Mouse (Mus musculus) megakaryocyte, embryonic 14.5 days (primary cell): ENCODE data around the gene Eif3k. TPM values are rescaled to one million over a fixed set of nuclear protein-coding genes. Genes with fewer than 3 reads are reported as not detected.

Experiments used
- H3K27me3 ChIP-seq: replicated peaks from 2 replicates; pipeline ENCODE3; 2012; ENCODE audit warnings: inconsistent platforms
- H3K36me3 ChIP-seq: replicated peaks from 2 replicates; pipeline ENCODE3; 2012; ENCODE audit warnings: low read length, inconsistent platforms, mixed read lengths
- H3K4me1 ChIP-seq: 2 replicates; pipeline ENCODE4 v1.6.1; 2012; ENCODE audit warnings: inconsistent platforms
- H3K4me3 ChIP-seq: replicated peaks from 2 replicates; pipeline ENCODE3; 2012; ENCODE audit warnings: moderate library complexity, mild to moderate bottlenecking, inconsistent platforms
- H3K9me3 ChIP-seq: 2 replicates; pipeline ENCODE4 v1.6.1; 2012; ENCODE audit warnings: inconsistent platforms
- FLI1 ChIP-seq: IDR thresholded peaks from 2 replicates; pipeline ENCODE4 v1.6.1; 2012; ENCODE audit warnings: low read length, inconsistent platforms, mixed read lengths
- GATA1 ChIP-seq: IDR thresholded peaks from 3 replicates; pipeline ENCODE4 v1.6.1; 2012; ENCODE audit warnings: mixed read lengths, low read length, inconsistent platforms, borderline replicate concordance
- polyA plus RNA-seq: library from polyadenylated mRNA; stranded (reverse); fragments of >175 nt; gene quantifications from 2 replicates; pipeline ENCODE4 v1.2.3, GENCODE M21; 2012; ENCODE audit warnings: low replicate concordance; ENCODE audit not compliant: insufficient read depth

Eif3k gene
- polyA plus RNA-seq = 143 and 185 TPM in 2 replicates

DNA sequence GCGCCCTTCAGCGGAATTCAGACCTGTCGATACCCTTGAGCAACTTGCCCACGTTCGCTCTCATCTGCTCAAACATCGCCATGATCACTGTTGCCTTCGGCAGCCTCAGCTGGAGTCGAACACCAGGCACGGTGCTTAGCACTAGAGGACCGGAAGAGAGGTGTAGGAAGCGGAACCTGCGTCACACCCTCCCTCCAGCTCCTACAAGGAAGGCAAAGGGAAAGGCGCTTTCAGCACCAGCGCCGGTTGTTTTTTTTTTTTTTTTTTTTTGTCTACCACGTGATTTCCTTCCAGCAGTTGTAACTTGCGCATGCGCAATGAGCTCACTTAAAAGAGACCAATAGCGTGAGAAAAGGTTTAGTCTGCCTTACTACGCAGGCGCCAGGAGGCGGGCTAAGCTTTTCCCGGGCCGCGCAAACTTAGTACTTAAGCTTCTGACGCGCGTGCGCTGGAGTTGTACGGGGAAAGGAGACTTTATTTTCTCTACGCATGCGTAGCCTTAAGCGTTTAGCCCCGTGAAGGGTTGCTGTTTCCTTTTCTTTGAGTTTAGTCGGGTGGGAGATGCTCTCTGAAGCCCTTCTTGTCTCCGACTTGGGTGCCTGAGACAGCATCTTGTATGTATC lies at the start of gene Eif3k, which contains the start of gene Map4k1:
TSS of gene Eif3k (minus strand) at position 214 of the 623 bp plus-strand sequence.
TSS of gene Map4k1 (plus strand) at position 400 of the 623 bp plus-strand sequence.
- H3K4me3 ChIP-seq = peak within 1 kb of the TSS; percentile 99
- H3K36me3 ChIP-seq = peaks cover 49% of the 10 kb centered on the region
- H3K27me3 ChIP-seq = no peaks in the 10 kb centered on the region
- H3K9me3 ChIP-seq = no peaks in the 10 kb centered on the region
- H3K4me1 ChIP-seq = peaks cover 60% of the 10 kb centered on the region
- TF ChIP-seq FLI1 (peak; percentile 53; the same call in 1 of the 2 replicates), GATA1 (no peak)

DNA sequence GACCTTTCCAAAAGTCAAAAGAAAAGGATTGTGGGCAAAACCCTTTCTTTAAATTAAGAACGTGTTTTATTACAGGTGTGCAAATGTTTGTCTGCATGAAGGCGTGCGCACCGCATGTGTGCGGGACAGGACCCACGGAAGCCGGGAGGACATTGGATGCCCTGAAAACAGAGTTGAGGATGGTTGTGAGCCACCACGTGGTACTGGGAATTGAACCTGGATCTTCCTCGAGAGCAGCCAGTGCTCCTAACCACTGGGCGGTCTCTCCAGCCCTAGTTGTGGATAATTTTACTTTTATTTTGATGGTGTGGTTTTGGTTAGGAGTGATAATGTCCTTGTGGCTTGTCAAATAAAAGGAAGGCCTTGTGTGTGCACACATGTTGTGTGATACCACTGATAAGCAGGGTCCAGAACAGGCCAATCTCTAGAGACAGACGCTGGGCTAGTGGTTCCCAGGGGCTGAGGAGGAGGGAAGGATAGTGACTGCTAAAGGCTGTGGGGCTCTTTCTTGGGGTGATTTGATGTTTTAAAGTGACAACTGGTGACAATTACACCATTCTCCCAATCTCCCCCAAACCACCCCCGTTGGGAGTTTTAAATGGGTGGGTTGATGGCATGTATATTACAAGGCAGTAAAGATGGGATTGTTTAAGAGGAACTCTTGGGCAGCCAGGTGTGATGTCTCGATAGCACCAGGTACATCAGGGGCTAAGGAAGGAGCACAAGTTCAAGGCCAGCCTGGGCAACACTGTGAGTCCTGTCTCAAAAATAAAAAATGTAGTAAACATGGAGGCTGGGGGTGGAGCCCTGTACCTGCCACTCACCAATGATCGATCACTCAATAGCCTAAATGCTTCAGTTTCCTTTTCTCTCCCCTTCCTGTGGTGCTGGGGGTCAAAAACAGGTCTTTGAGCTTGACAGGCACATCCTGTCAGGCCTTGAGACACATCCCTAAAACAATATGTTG lies 48.3 kb upstream of the Eif3k start:
- no peak for TF ChIP-seq FLI1
- TF ChIP-seq GATA1 = no peak; the same call in 2 of the 3 replicates
- no peaks in the 10 kb centered on the region; the same call in 1 of the 2 replicates for H3K9me3 ChIP-seq
- H3K4me3 ChIP-seq = peak overlapping the region; percentile 16
- peaks cover 56% of the 10 kb centered on the region for H3K4me1 ChIP-seq
- H3K36me3 ChIP-seq = no peaks in the 10 kb centered on the region
- no peaks in the 10 kb centered on the region for H3K27me3 ChIP-seq

DNA sequence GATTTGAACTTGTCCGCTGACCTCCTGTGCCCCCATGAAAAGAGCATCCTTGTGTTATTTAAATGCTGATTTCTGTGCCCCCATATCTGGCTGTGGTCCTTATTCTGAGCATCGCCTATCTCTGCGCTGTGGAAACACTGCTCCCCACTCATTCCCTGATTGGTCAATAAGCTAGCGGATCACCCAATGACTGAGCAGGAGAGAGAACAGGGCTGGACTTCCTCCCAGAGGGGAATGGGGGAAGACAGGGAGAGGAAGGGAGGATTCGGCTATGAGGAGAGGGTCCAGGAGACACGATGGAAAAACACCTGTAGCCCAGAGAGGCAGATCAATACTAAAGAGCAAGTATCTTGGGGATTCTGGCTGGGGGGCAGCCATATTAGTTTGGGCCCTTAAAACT lies 47.1 kb upstream of the Eif3k start:
- Histone ChIP-seq H3K4me1 (peaks cover 64% of the 10 kb centered on the region), H3K9me3 (no peaks in the 10 kb centered on the region; the same call in 1 of the 2 replicates), H3K27me3 (no peaks in the 10 kb centered on the region), H3K4me3 (no peak overlapping the region), H3K36me3 (no peaks in the 10 kb centered on the region)
- no peak for TF ChIP-seq FLI1
- no peak for TF ChIP-seq GATA1

DNA sequence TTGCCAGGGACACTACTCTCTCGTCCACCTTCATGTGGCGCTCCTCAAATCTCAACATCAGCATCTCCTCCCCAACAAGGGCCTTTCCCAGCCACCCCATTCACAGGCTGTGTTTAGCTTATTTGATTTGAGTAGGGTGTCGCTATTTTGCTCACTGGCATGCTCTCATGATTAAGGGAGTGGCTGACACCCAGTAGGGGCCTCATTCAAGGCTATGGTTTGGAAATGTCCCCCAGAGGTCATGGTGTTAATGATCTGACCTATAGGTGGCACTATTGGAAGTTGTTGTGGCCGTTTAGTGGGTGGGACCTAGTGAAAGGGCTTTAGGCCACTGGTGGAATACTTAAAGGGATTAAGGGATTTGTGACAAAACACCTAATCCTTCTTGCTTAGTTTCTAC lies 45.1 kb upstream of the Eif3k start:
- H3K27me3 ChIP-seq = peaks cover 14% of the 10 kb centered on the region
- H3K36me3 ChIP-seq = no peaks in the 10 kb centered on the region
- no peak overlapping the region for H3K4me3 ChIP-seq
- no peaks in the 10 kb centered on the region; the same call in 1 of the 2 replicates for H3K9me3 ChIP-seq
- peaks cover 73% of the 10 kb centered on the region for H3K4me1 ChIP-seq
- TF ChIP-seq FLI1 (no peak), GATA1 (no peak)

DNA sequence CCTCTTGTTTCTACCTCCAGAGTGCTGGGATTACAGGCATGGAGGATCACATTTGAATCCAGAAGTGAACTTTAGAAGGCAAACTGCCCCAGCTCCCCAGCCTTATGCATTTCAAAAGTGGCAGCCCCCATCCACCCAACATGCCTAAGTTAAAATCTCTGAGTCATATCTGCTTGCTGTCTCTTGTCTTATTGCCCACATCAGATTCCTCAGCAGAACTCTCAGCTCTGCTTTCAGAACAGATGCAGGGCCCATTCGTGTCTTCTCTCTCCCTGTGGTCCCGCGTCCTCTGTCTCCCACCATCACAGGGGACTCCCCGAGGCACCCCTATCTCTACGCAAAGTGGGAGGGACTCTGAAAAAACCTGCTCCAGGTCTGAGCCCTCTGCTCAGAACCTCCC lies 44.5 kb upstream of the Eif3k start:
- Histone ChIP-seq H3K4me1 (peaks cover 66% of the 10 kb centered on the region), H3K4me3 (no peak overlapping the region), H3K27me3 (peaks cover 16% of the 10 kb centered on the region), H3K36me3 (no peaks in the 10 kb centered on the region), H3K9me3 (peaks cover 3% of the 10 kb centered on the region)
- TF ChIP-seq GATA1 = no peak
- no peak for TF ChIP-seq FLI1

DNA sequence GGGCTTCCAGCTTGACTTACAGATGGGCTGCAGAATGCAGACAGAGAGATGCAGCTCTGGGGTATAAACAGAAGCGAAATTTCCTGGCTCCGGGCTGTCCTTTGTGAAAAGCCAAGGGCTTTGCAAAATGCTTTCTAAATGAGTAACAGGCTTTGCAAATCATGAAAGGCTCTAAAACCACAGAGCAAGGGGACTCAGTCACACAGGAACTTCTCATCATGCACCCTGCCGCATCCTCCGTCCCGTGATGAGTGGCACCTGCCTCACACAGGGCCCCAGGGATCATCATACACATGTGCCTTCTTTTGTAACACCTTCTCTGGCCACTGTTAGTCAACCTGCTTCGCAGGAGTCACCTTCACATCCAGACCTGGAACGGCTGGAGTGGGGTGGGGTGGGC lies 43.9 kb upstream of the Eif3k start:
- no peak overlapping the region for H3K4me3 ChIP-seq
- peaks cover 3% of the 10 kb centered on the region for H3K9me3 ChIP-seq
- H3K4me1 ChIP-seq = peaks cover 61% of the 10 kb centered on the region
- peaks cover 22% of the 10 kb centered on the region for H3K27me3 ChIP-seq
- TF ChIP-seq FLI1 = no peak
- TF ChIP-seq GATA1 = no peak
- H3K36me3 ChIP-seq = no peaks in the 10 kb centered on the region

DNA sequence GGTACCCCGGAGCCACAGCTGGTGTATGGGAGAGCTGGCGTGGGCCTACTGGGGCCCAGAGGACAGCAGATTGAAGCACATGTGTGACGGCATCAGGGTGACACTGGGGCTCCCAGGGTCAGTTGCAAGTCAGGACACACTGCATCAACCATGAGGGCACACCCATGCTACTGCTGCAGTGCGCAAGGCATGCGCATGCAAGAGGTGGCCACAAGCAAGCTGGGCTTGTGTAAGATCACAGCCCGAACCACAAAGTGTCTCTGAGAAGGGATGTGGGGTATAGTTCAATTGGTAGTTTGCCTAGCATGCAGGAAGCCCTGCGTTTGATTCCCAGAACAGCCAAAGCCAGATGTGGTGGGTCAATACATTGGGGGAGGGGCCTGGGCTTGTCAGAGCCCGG lies 41.9 kb upstream of the Eif3k start:
- H3K4me3 ChIP-seq = peak overlapping the region; percentile 35
- TF ChIP-seq GATA1 = no peak
- no peak for TF ChIP-seq FLI1
- peaks cover 42% of the 10 kb centered on the region for H3K27me3 ChIP-seq
- peaks cover 60% of the 10 kb centered on the region for H3K4me1 ChIP-seq
- H3K9me3 ChIP-seq = peaks cover 3% of the 10 kb centered on the region
- no peaks in the 10 kb centered on the region for H3K36me3 ChIP-seq

DNA sequence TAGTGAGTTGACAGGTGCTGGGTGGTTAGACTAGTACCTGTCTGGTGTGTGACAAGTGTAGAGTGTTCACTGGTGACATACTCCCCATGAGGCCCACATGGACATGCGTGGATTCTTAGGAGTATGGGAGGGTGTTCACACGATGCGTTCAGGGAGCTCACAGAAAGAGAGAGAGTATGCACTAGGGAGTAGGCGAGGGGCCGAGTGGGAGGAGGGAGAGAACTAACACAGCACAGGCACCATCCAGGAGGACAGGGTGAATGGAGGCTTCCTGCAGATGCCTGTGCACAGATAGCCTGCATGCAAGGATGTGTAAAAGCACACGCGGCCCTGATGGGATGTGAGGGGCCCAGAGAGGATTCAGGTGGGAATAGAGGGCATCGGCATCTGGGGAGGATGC lies 40.8 kb upstream of the Eif3k start:
- Histone ChIP-seq H3K4me3 (peak overlapping the region; percentile 31), H3K4me1 (peaks cover 67% of the 10 kb centered on the region), H3K27me3 (peaks cover 52% of the 10 kb centered on the region), H3K36me3 (no peaks in the 10 kb centered on the region), H3K9me3 (peaks cover 3% of the 10 kb centered on the region)
- no peak for TF ChIP-seq GATA1
- TF ChIP-seq FLI1 = no peak

DNA sequence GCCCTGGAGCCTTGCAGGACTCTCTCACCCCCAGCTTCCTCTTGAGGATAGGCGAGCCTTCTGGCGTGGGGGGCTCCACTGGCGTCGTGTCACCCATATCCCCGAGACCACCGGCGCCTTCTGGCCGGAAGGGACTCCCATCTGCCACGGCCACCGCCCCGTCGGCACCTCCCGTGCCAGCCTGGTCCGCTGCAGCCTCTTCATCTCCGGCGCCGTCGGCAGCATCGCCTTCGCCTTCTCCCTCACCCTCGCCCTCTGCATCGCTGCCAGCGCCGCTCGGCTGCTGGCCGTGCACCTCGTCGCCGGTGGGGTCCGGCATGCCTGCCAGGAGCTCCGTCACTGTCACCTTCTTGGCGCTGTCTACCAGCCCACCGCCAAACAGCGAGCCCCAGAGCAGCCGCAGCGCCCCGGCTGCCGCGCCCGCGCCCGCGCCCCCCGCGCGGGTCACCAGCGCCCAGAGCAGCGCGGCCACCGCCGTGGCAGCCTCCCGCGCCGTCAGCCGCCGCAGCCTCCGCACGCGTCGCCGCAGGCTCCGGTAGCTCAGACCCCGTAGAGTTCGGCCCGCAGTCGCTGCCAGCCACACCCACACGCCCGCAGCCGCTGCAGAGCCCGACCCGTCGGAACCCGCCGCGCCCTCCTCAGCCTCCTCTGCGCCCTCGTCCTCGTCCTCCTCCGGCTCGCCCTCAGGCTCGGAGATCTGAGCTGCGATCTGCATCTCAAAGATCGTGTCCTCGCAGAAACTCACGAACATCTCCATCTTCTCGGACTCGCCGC lies 38.0 kb upstream of the Eif3k start:
- H3K9me3 ChIP-seq = peaks cover 14% of the 10 kb centered on the region
- peaks cover 60% of the 10 kb centered on the region for H3K4me1 ChIP-seq
- H3K4me3 ChIP-seq = peak overlapping the region; percentile 91
- no peaks in the 10 kb centered on the region for H3K36me3 ChIP-seq
- TF ChIP-seq FLI1 = no peak
- TF ChIP-seq GATA1 = no peak
- H3K27me3 ChIP-seq = peaks cover 66% of the 10 kb centered on the region

DNA sequence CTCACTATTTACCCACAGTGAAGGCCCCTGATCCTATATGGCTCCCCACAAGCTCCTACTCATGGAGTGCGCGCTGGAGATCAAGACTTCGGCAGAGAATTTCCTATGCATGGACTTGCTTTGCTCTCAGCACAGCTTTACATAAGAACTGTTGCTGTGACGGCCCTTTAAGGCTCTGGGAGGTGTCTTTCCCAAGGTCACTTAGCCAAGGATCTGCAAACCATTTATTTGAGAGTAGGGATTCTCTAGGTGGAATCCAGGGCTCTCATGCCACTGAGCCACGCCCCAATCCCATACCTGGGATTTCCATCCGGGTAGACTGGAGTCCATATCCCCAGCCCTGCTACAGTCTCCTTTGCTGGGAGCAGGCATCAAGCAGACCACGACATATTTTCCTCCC lies 35.6 kb upstream of the Eif3k start:
- Histone ChIP-seq H3K4me3 (no peak overlapping the region), H3K36me3 (no peaks in the 10 kb centered on the region), H3K27me3 (peaks cover 58% of the 10 kb centered on the region), H3K4me1 (peaks cover 46% of the 10 kb centered on the region), H3K9me3 (peaks cover 31% of the 10 kb centered on the region)
- TF ChIP-seq GATA1 = no peak
- no peak for TF ChIP-seq FLI1
